Mouse (Mus musculus) heart, postnatal 0 days (tissue): ENCODE results near the gene Dydc2. TPM values are rescaled to one million over a fixed set of nuclear protein-coding genes. Genes with fewer than 3 reads are reported as not detected.

Source experiments
- ATAC-seq: fragments of 200-750 bp; cut with Nextera tagmentation; 2 replicates; pipeline ENCODE4 v1.8.0; 2017; ENCODE audit warnings: low read depth, moderate number of reproducible peaks, moderate library complexity; ENCODE audit not compliant: insufficient read depth
- DNase-seq: peaks from one replicate; pipeline ENCODE4 v3.0.0-alpha.2; 2016; ENCODE audit warnings: low spot score
- H3K27ac ChIP-seq: fragments of 300-500 bp; sonication (generic); 2 replicates; pipeline ENCODE4 v1.5.1; 2014; ENCODE audit warnings: low read depth, mild to moderate bottlenecking
- H3K27me3 ChIP-seq: fragments of 300-500 bp; sonication (generic); 2 replicates; pipeline ENCODE4 v1.6.1; 2014; ENCODE audit warnings: low read length, mixed read lengths; ENCODE audit not compliant: control insufficient read depth, insufficient read depth
- H3K36me3 ChIP-seq: fragments of 300-500 bp; sonication (generic); replicated peaks from 2 replicates; pipeline ENCODE4 v1.6.1; 2014; ENCODE audit warnings: low read length, mixed read lengths; ENCODE audit not compliant: control insufficient read depth, insufficient read depth
- H3K4me1 ChIP-seq: fragments of 300-500 bp; sonication (generic); 2 replicates; pipeline ENCODE4 v1.6.1; 2014; ENCODE audit warnings: antibody characterized with exemption; ENCODE audit not compliant: control insufficient read depth, insufficient read depth
- H3K4me2 ChIP-seq: fragments of 300-500 bp; sonication (generic); 2 replicates; pipeline ENCODE4 v1.6.1; 2014; ENCODE audit warnings: low read depth, mild to moderate bottlenecking, low read length, moderate library complexity
- H3K4me3 ChIP-seq: fragments of 300-500 bp; sonication (generic); 2 replicates; pipeline ENCODE4 v1.5.1; 2014; ENCODE audit warnings: low read depth, low read length
- H3K9ac ChIP-seq: fragments of 300-500 bp; sonication (generic); replicated peaks from 2 replicates; pipeline ENCODE4 v1.6.1; 2014; ENCODE audit warnings: low read depth, low read length, mixed read lengths
- H3K9me3 ChIP-seq: fragments of 300-500 bp; sonication (generic); replicated peaks from 2 replicates; pipeline ENCODE4 v1.6.1; 2016; ENCODE audit warnings: low read length; ENCODE audit not compliant: control insufficient read depth
- CTCF ChIP-seq: IDR thresholded peaks from 2 replicates; pipeline ENCODE4 v1.5.1; 2016; ENCODE audit warnings: antibody characterized with exemption, control low read depth, low read depth
- EP300 ChIP-seq: IDR thresholded peaks from 2 replicates; pipeline ENCODE4 v1.6.1; 2016; ENCODE audit warnings: antibody characterized with exemption, low read depth
- WGBS: fragments of 180-500 bp; shearing (Covaris S2); extraction: QIAGEN DNeasy Blood & Tissue Kit; methylation state at CpG from one replicate; pipeline ENCODE4 v1.1.7; 2014; 5-methylcytosine and 5-hydroxymethylcytosine counted together
- polyA plus RNA-seq: library from polyadenylated mRNA; unstranded; fragments of >200 nt; fragmentation: Nextera tagmentation; extraction: Ambion mirVana; gene quantifications from 2 replicates; pipeline ENCODE4 v1.2.1, GENCODE M21; 2015
- total RNA-seq: library from RNA; depleted of rRNA; stranded (reverse); fragments of >200 nt; gene quantifications from 2 replicates; pipeline ENCODE4 v1.2.3, GENCODE M21; 2014; ENCODE audit warnings: low replicate concordance

Gene Dydc2
- total and polyA plus RNA-seq, 2 experiments from 2014 or later, result not detected

GRCm38 (mm10) chr14:41035146-41035798 is 33.7 kb downstream of the Dydc2 start:
- 32% methylated on average over 6 of the region's 6 CpGs for WGBS
- no peak overlapping the region for H3K27ac ChIP-seq
- H3K27me3 ChIP-seq, result no peaks in the 10 kb centered on the region
- no peak overlapping the region for H3K4me3 ChIP-seq
- no peak overlapping the region for H3K4me2 ChIP-seq
- ATAC-seq, result no peak
- H3K9me3 ChIP-seq, result no peaks in the 10 kb centered on the region
- no peak overlapping the region for H3K9ac ChIP-seq
- H3K4me1 ChIP-seq, result no peaks in the 10 kb centered on the region
- DNase-seq, result peak; percentile 53
- TF ChIP-seq EP300 (no peak), CTCF (peak; percentile 88)
- H3K36me3 ChIP-seq, result no peaks in the 10 kb centered on the region

DNA sequence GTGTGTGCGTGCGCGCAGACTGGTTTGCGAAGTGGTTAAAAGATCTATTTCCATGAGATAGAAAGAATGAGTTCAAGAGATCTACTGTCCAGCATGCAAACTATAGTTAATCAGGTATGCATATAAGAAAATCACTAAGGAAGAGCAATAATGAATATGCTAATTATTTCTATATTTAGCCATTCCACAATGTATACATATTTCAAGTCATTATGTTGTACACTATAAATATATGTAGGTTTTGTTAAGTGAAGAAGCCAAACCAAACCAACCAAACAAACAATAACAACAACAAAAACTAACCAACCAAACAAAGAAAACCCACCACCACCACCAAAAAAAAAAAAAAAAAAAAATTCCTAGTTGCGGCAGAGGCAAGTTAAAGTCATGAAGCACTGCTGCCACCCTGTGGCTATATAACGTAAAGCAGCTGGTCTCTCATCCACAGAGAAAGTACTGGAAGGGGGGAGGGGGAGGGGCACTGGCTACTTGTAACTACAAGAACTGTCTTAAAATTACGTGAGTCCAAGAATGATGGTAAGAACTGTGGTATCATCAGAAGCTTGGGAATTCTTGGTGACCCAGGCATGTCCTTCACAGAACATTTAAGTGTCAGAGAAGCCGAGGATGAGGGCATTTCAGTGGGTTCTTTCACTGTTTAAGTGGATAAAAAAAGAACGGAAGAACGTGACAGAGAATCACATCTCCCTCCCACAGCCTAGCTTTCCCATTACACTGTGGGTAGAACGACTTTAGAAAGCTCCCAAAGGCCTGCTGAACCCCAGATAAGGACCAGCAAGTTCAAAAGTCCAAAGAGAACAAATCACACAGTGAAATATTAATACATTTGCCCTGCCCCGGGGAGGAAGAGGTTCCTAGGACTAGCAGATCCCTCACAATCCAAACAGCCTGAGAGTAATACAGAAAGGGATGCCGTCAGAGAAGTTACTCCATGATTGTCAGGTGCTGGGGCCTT is 35.6 kb downstream of the Dydc2 start:
- no peaks in the 10 kb centered on the region for H3K4me1 ChIP-seq
- no peak for ATAC-seq
- no peaks in the 10 kb centered on the region for H3K36me3 ChIP-seq
- no peak overlapping the region for H3K4me2 ChIP-seq
- H3K27me3 ChIP-seq, result no peaks in the 10 kb centered on the region
- no peak overlapping the region for H3K9ac ChIP-seq
- peak; percentile 76 for DNase-seq
- no peak overlapping the region for H3K27ac ChIP-seq
- TF ChIP-seq EP300 (no peak), CTCF (peak; percentile 84)
- H3K4me3 ChIP-seq, result no peak overlapping the region
- H3K9me3 ChIP-seq, result no peaks in the 10 kb centered on the region
- WGBS, result 49% methylated on average over 13 of the region's 13 CpGs

DNA sequence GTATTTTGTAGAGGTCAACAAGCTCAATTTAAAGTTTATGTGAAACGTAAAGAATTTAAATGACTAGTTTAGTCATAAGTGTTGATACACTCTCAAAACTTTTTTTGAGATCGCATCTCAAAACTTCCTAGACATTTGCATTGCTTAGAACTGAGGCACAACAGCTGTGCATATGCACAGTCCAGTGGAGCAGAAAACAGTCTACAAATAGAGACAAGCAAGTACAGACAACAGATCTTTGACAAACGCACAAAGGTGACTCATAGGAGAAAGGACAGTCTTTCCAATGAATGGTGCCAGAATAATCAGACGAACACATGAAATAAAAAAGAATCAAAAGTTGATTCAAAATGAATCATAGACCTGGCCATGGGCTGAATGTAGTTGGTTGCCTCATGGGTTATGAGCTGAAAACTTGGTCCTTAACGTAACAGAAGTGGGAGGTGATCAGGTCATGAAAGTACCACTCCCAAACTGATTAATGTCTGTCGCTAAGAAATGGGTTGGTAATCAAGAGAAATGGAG is 38.0 kb downstream of the Dydc2 start:
- Histone ChIP-seq H3K9me3 (no peaks in the 10 kb centered on the region), H3K36me3 (no peaks in the 10 kb centered on the region), H3K4me2 (no peak overlapping the region), H3K4me1 (no peaks in the 10 kb centered on the region), H3K27me3 (no peaks in the 10 kb centered on the region), H3K9ac (no peak overlapping the region), H3K27ac (no peak overlapping the region), H3K4me3 (no peak overlapping the region)
- TF ChIP-seq CTCF (no peak), EP300 (no peak)
- 86% methylated on average over 6 of the region's 6 CpGs for WGBS
- ATAC-seq, result no peak
- no peak for DNase-seq

DNA sequence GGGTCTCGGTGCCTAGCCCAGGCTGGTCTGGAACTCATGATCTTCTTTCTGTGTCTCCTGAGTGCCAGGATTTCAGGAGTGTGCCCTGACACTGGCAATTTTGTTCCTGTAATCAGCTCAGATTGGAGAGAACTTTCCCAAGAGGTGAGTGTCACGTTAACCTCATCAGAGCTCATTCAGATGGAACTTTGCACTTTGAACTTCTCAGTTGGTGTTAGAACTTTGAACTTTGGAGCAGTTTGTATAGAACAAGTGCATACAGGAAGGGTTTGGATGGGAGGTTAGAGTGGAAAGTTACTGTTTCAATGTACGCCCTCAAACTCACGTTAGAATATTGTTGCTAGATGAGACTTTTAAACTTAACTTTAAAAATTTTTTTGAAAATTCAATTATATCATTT is 39.7 kb downstream of the Dydc2 start:
- Histone ChIP-seq H3K27me3 (no peaks in the 10 kb centered on the region), H3K9me3 (no peaks in the 10 kb centered on the region), H3K4me2 (no peak overlapping the region), H3K9ac (no peak overlapping the region), H3K27ac (no peak overlapping the region), H3K4me3 (no peak overlapping the region), H3K36me3 (no peaks in the 10 kb centered on the region), H3K4me1 (0 out of 2 replicates have a peak, but pooled peaks cover 5% of the 10 kb centered on the region)
- DNase-seq, result no peak
- WGBS, result 72% methylated on average over 4 of the region's 4 CpGs
- no peak for ATAC-seq
- TF ChIP-seq EP300, result no peak
- no peak for TF ChIP-seq CTCF

DNA sequence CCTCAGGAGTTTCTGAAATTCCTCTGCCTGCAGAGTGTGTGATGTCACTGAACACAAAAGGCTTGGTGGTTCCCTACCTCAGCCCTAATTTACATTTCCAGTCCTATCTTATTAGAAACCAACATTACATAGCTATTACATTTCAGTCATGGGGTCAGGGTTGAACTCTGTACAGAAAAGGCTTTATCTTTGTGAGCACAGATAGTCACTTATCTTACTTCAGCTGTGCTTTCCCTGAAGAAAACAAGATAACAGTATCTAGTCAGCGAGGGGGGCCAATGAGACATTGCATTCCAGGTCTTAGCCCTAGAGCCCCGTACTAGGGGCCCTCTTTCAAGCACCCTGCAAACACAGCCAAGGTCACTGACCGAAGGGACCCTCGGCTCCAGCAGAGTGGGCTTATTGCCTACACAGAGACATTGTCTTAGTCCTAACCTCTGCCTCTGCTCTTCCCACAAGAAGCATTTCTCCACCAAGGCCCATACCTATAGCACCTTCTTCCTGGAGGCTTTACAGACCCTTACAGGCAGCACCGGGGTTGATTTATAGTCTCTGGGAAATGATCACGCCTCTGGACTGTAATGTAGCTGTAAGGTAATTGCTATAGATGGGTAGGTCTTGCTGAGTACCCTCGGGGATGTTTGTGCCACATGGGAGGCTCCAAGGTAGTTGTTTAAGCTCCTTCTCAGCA is 43.3 kb downstream of the Dydc2 start:
- H3K27ac ChIP-seq, result no peak overlapping the region
- 32% methylated on average over 7 of the region's 7 CpGs for WGBS
- H3K36me3 ChIP-seq, result no peaks in the 10 kb centered on the region
- H3K9me3 ChIP-seq, result no peaks in the 10 kb centered on the region
- H3K27me3 ChIP-seq, result no peaks in the 10 kb centered on the region
- H3K4me1 ChIP-seq, result 0 out of 2 replicates have a peak, but pooled peaks cover 5% of the 10 kb centered on the region
- no peak overlapping the region for H3K9ac ChIP-seq
- no peak overlapping the region for H3K4me3 ChIP-seq
- DNase-seq, result no peak
- no peak for TF ChIP-seq EP300
- TF ChIP-seq CTCF, result no peak
- H3K4me2 ChIP-seq, result no peak overlapping the region
- ATAC-seq, result no peak
